Mouse (Mus musculus) adrenal gland, adult (tissue): ENCODE measurements around the gene Plxnd1.

Experiments used
- DNase-seq, 2 experiments: peaks; one replicate each; pipeline ENCODE4 v3.0.0; 2022 to 2023; ENCODE audit warnings: low spot score in 1 of 2; ENCODE audit not compliant: inconsistent age in 2 of 2

The Plxnd1 gene

DNA sequence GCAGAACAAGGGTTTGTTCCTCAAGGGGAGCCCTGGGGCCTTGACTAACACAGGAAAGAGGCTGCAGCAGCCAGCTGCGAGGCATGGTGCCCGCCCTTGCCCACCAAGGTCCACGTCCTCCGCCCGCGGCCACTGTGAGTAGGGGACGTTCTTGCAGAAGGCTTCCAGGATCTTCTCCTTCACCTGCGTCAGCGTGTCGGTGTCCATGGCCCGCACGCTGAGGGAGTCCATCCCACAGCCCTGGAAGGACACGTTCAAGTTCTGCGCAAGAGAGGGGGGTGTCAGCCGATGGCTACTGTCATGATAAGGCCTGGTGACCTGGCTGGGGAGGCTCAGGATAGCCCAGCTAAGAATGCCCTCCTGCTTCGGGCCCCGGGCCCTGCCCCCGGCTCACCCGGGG is 34.5 kb downstream of the Plxnd1 start:
- DNase-seq, result no peak

DNA sequence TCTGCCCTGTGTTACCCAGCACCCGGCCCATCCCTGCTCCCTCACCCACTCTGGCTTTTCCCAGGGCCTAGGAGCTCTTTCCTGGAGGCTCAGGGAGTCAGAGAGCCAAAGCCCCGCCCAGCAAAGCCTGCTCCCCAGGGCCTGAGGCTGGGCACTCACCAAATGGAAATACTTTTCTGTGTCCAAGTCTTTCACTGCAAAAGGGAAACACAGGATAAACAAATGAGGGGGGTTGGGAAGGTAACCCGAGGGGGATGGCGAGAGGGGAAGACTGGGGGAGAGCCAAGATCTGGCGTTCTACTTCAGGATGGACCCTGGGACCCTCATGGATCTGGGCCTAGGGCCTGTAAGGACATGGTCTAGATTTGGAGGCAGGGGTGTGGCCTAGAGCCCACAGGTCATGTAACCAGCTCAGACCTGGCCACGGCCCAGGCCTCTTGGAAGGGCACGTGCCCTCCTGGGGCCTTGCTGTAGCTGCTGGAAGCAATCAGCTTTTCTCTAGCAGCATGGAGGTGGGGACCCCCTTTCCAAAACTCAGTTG is 35.6 kb downstream of the Plxnd1 start:
- peak; percentile 82 to 92 for DNase-seq

DNA sequence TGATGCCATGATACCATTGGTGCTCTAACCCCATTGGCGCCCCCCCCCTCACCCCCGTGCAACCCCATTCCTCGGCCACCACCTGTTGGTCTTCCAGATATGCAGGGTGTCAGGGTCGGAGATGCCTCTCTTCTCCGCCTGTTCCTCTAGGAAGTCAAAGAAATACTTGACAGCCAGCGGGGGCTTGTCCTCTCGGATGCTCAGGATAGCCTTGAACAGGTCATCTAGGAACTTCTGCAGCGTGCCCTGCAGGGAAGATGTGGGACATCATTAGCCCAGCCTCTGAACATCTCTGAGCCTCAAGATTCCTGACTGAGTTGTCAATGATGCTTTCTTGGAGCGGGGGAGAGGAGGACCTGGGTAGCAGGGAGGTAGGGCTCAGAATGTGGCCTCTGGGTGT is 36.4 kb downstream of the Plxnd1 start:
- peak in 1 of 2 experiments; percentile 51 for DNase-seq

DNA sequence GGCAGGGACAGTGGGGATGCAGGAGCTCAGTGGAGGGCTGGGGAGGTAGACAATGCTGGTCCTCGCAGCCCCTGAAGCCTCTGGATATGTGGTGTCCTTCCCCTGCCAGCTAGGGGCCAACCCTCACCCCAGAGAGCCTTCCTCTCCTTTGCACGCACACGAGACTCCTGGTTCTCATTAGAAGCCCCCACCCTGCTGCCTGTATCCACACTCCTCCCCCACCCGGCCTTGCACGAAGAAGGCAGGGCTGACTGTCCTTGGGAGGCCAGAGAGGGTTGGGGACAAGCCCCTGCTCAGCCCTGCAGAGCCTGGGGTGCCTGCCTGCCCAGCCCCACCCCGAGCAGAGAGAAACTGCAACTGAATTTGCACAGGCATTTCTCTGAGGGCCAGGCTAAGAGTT is 37.1 kb downstream of the Plxnd1 start:
- peak in 1 of 2 experiments; percentile 73 for DNase-seq

DNA sequence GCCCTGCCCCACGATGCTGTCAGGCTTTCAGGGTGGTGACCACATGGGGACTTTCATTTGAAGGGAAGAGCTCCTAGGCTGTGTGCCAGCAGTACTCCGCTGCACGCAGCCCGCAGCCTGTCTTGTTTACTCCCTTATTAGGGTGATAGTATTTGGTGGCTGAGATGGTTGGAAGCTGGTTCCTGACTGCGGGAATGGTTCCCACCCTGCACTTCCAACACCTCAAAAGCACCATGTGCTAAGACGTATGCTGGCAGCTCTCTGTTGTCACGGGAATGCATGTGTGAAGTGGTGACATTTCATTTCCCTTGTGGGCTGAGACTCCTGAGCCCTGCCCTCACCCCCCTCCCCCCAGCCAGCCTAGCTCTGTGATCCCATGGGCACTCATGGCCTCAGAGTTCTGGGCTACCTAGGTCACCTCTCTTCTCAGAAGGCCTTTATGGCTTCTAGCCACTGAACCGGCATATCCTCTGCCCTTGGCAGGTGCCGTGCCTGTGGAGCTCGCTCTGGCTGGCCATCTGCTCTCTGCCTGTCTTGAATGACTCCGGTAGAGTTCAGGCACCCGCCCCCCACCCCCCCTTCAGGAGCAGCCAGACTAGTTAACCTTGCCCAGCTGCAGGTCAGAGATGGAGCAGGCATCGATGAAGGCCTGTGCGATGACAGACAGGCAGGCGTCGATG is 37.7 kb downstream of the Plxnd1 start:
- peak; percentile 67 to 82 for DNase-seq

DNA sequence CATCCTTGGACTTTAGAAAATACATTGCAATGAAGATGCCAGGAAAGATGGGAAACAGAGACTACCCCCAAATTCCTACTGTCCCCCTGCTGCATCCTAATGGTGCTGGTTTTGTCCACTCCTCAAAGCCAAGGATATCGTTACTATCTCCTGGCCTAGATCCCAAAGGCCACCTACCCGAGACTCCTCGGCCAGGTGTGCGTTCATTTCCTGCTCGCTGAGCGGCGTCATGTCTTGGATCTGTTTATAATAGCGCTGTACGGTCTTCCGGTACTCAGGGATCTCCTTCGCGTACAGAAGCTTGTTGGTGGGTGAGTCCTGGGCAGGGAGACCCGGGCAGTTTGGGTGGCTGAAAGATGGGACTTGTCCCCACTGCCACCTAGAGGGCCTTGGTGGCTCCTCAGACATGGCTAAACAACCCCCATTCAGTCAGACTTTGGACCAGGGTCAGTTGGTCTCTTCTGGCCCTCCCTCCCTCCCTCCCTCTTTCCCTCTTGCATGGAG is 38.3 kb downstream of the Plxnd1 start:
- no peak for DNase-seq

DNA sequence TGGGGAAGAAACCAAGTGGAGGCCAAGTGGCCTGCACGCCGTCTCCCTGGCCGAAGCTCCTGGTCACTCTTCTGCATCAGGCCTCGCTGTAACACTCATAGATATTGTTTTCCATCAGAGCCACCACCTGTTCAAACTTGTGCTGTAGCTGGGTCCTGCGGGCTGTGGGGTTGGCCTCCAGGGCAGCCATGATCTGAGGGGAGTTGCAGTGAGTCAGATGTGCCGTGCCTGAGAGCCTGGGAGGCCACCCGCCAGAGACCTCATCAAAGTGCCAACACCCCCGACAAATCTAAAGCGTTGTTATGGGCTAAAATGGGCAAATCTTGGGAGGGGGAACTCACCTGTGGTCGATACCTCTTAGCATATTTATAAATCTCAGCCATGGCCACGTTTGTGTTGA is 39.1 kb downstream of the Plxnd1 start:
- peak in 1 of 2 experiments; percentile 60 for DNase-seq

DNA sequence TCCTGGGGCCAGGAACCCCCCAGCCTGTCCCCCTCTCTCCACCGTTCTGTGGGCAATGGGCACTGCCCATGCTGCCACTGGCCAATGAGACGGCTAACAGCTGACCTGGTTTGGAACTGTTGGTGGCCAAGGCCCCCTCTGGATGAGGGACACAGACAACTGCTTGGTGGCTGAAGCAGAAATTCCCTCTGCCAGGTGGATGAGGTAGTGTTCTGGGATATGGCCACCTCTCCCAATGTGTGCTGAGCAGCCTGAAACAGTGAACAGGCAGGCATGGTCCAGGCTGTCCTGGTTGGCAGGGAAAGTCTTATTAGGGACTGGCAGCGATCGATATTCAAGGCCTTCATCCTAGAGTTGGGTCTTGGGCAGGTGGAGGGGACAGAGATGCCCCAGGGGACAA is 39.6 kb downstream of the Plxnd1 start:
- peak in 1 of 2 experiments; percentile 42 for DNase-seq

DNA sequence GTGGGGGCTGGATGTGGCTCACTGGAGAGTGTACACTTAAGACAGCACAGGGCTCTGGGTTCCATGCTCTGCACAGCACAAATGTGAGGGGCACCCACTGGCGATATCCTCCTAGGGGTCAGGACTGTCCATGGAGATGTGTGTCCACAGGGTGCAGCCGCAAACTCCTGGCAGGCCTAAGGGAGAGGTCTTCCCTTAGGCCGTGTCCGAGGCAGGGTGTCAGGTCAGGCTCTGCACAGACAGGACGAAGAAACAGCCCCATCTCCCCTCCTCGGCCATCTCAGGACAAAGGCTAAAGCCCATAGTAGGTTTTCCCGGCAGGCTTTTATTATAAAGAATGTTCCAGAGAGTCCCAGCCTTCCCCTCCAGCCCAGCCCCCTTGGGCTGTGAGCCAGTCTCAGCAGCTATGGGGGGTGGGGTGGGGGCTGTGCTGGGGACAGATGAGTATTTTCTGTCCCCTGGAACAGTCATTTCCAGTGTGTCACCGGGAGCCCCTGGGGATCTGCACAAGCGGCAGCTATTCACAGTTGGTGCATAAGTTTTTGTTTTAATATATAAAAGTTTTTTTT is 40.2 kb downstream of the Plxnd1 start:
- DNase-seq, result peak; percentile 29 to 49

DNA sequence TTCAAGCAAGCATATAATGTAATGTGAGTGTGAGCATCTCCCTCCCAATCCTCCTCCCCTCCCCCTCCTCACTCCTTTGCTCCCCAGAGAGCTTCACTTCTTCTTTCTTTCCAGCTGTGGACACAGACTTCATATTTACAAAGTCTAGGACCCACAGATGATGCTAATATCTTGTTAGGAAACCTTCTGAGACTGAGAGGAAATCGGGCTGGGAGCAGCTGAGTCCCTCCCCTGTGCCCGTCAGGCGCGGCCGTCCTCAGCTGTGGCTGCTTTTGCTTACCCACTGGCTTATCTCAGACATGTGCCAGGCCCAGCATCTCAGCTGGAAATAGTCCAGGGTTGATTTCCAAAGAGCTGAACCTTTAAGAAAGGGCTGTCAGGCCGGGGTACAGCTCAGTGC is 48.4 kb downstream of the Plxnd1 start:
- DNase-seq, result peak; percentile 68 to 82

DNA sequence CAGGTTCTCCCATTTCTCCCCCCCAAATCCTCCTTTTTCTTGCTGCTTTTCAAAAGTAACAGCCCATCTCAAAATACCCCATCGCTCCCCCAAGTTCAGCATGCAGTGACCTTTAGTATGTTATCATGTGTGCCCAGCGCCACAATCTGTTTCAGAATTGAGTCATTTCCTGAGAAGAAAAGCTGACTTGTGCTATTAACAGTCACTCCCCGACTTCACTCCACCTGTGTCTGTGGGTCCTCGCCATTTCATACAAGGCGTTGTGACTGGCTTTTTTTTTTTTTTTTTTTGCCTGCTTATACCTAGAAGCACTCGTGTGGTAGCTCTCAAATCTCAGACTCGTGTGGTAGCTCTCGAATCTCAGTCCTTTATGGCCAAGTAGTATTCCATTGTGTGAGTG is 49.2 kb downstream of the Plxnd1 start:
- DNase-seq, result no peak

DNA sequence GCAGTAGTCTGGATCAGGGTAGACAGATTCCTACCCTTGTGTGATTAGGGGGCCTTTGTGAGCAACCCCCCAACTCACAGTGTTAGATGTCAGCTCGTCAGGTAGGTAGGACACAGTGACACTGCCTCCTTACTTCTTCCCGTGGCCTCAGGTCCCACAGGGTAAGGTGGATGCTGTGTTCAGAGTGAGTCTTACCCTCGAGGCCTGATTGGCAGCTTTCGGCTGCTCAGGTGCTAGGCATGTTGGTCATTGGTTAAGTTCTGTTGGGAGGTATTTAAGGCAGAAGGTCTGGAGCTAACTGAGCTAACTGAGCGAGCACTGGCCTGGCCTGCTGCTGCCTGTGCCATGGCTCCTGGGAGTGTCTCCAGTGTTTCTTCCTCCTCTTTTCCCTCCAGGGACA is 50.2 kb downstream of the Plxnd1 start, which contains the start of gene H1foo:
H1foo (plus strand) TSS at position 301 of the 400 bp plus-strand sequence.
- no peak for DNase-seq

DNA sequence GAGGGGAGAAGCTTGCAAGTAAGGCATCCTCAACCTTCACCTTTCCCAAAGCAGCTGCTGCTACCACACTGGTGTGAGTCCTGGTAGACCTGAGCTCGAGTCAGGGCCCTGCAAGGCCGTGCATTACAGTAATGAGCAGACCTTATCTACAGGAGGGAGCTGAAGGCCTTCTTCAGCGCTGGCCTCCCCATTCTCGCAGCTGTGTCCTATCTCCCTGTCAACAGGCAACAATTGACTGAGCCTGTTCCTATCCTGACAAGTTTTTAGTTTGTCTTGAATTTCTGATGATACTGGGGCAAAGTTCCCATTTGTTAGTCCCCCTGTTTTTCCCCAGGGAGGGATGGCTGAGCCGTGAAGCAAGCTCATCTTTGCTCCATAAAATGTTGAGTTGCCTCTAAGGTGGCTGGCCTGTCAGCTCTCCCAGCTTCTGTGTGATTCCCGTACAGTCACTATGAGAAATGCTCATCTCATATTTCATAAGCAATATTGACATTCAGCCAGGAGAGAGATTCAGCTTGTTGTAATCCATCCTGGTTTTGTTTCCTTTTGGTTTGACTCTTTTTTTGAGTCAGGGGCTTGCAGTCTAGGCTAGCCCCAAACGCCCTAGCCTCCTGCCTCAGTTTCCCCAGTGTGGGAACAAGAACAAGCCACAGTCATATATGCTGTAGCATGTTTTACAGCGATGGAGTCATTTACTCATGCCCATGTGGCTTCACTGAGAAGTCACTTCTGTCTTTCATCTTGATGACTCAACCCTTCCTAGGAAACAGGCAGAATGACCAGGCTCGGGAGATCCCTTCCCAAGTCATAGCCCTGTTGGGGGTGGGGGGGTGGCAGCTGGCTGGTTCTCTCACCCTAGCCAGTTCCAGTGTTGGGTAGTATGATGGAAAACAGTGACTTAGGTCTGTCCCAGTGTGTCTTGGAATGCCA is 51.0 kb downstream of the Plxnd1 start:
- DNase-seq, result peak in 1 of 2 experiments; percentile 81

DNA sequence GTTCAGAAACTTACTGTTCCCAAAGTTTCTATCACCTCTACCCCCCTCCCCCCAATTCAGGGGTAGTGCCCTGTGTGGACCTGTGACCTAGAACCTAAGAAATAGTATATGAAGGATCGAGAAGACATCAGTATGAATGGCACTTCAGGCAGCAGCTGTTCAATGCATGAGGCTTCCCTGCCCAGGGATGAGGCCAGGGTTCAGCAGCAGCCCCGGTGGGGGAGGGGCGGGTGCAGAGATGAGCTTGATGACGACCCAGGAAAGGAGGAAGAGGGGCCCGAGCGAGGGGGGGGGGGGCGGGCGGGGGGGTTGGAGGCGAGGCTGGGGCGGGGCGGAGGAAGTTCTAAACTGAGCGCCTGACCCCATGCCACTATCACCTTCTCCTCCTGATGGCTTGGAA is 53.7 kb downstream of the Plxnd1 start:
- DNase-seq, result no peak

DNA sequence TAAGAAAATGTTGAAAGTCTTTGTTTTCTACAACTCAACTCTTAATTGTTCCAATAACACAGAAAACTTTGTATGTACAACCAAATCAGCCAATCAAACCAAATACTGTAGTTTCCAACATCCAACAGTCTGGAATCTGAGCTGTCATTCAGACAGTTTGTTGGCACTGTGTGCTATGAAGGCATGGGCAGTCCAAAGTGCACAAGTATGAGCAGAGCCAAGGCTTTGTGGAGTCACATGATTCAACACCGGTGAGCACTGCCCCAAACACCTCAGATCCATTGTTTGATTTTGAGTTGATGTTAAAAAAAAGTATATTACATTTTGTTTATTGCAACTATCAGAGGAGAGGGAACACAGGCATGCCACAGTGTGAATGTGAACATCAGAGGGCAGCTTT is 54.2 kb downstream of the Plxnd1 start:
- DNase-seq, result no peak

DNA sequence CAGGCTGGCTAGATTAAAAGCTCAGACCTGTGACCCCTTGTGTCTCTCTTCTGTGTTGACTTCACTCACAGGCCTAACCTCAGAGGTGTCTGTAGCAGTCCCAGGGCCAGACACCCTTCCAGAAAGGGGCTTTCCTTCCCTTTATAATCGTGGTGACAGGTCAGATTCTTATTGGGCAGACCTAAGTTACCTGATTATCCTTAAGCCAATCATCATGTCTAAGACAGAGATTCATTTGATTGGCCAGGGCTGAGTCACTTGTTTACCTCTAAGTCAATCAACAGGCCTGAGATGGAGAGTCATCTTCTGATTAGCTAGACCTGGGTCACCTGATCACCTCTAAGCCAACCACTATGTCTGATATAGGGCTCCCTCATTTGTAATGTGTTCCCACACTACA is 56.0 kb downstream of the Plxnd1 start:
- no peak for DNase-seq

DNA sequence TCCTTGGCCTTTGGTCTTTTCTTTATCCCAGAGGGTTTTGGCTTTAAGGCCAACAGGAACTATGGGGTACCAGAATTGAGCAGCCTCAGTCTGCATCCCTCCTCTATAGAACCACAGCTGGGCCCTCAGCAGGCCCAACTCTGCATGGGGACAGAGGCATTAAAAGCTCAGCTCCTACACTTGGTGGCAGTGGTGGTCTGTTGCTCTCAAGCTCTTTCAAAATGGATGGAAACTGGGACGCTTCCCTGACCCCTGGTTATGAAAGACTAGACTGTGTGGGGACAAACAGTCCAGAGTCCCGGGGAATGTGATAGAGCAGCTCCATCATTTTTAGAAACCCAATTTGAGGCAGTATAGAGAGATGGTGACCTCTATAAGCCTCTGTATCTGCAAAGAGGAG is 56.8 kb downstream of the Plxnd1 start:
- no peak for DNase-seq

DNA sequence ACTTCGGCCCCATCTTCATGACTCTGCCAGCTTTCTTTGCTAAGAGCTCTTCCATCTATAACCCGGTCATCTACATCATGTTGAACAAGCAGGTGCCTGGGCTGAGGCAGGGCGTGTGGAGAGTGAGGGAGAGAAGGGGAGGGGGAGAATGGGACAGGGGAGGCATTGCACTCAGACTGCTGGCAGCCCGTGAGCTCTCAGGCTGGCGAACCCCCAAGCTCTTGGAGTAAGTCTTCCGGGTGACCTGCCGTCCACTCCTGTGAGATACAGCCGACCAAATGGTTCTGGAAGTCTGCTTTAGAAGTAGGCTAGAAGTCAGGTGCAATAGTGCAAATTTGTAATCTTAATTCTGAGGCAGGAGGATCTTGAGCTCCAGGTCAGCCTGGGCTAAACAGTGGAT is 59.3 kb downstream of the Plxnd1 start:
- no peak for DNase-seq

DNA sequence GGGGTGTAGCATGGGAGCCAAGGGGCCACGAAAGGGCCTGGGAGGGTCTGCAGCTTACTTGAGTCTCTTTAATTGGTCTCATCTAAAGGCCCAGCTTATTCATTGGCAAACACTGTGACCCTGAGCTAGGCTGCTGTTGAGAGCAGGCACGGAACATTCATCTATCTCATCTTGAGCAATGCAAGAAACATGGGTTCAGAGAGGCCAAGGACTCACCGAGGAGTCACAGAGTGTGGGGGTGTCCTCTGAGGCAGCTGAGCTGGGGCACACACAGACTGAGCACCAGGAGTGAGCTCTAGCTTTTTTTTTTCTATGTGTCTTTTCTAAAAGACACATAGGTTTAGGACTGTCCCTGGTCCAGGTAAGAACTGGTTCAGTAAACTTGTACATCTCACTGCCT is 62.4 kb downstream of the Plxnd1 start:
- peak; percentile 85 to 89 for DNase-seq

DNA sequence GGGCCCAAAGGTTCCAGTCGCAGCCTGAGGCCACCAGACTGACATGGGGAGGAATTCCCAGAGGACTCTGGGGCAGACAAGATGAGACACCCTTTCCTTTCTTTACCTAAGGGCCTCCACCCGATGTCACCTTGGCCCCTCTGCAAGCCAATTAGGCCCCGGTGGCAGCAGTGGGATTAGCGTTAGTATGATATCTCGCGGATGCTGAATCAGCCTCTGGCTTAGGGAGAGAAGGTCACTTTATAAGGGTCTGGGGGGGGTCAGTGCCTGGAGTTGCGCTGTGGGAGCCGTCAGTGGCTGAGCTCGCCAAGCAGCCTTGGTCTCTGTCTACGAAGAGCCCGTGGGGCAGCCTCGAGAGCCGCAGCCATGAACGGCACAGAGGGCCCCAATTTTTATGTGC is 63.2 kb downstream of the Plxnd1 start, which contains the start of gene Rho:
Rho (plus strand) TSS at position 110 of the 400 bp plus-strand sequence.
- DNase-seq, result no peak

DNA sequence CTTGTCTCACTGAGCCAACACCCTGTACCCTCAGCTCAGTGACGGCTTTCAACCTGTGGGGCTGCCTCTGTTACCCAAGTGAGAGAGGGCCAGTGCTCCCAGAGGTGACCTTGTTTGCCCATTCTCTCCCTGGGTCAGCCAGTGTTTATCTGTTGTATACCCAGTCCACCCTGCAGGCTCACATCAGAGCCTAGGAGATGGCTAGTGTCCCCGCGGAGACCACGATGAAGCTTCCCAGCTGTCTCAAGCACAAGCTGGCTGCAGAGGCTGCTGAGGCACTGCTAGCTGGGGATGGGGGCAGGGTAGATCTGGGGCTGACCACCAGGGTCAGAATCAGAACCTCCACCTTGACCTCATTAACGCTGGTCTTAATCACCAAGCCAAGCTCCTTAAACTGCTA is 64.8 kb downstream of the Plxnd1 start:
- DNase-seq, result peak in 1 of 2 experiments; percentile 58
